Mouse (Mus musculus) WW6 (cell line): ENCODE data around the gene Cacna2d3.

Experiments used
- DNase-seq: peaks from one replicate; pipeline ENCODE4 v3.0.0-alpha.2; 2013; ENCODE audit warnings: low read depth, low spot score

Cacna2d3 gene

GRCm38 (mm10) chr14:29496552-29496951, 225.1 kb downstream of the Cacna2d3 start:
- DNase-seq = no peak

- DNase-seq = no peak
Measured at GRCm38 (mm10) chr14:29491786-29492185, 229.9 kb downstream of the Cacna2d3 start.

GRCm38 (mm10) chr14:29485416-29485815, 236.2 kb downstream of the Cacna2d3 start:
- no peak for DNase-seq

- no peak for DNase-seq
Measured at GRCm38 (mm10) chr14:29478403-29478983, 243.2 kb downstream of the Cacna2d3 start.

- no peak for DNase-seq
Measured at GRCm38 (mm10) chr14:29464277-29464676, 257.4 kb downstream of the Cacna2d3 start.

- no peak for DNase-seq
Measured at GRCm38 (mm10) chr14:29449203-29449602, 272.5 kb downstream of the Cacna2d3 start.

- peak; percentile 9 for DNase-seq
Measured at GRCm38 (mm10) chr14:29443091-29444026, 278.3 kb downstream of the Cacna2d3 start.

GRCm38 (mm10) chr14:29442476-29442875, 279.2 kb downstream of the Cacna2d3 start:
- DNase-seq = no peak

GRCm38 (mm10) chr14:29438666-29439065, 283.0 kb downstream of the Cacna2d3 start:
- DNase-seq = no peak

- no peak for DNase-seq
Measured at GRCm38 (mm10) chr14:29438251-29438650, 283.4 kb downstream of the Cacna2d3 start.

- no peak for DNase-seq
Measured at GRCm38 (mm10) chr14:29435203-29435602, 286.5 kb downstream of the Cacna2d3 start.

- DNase-seq = no peak
Measured at GRCm38 (mm10) chr14:29433716-29434115, 287.9 kb downstream of the Cacna2d3 start.

- no peak for DNase-seq
Measured at GRCm38 (mm10) chr14:29433076-29433714, 288.5 kb downstream of the Cacna2d3 start.

- no peak for DNase-seq
Measured at GRCm38 (mm10) chr14:29429788-29430187, 291.9 kb downstream of the Cacna2d3 start.

GRCm38 (mm10) chr14:29425666-29426065, 296.0 kb downstream of the Cacna2d3 start:
- no peak for DNase-seq

GRCm38 (mm10) chr14:29425208-29425607, 296.5 kb downstream of the Cacna2d3 start:
- DNase-seq = no peak

GRCm38 (mm10) chr14:29405878-29406165, 315.8 kb downstream of the Cacna2d3 start:
- DNase-seq = no peak

- DNase-seq = no peak
Measured at GRCm38 (mm10) chr14:29405125-29405877, 316.4 kb downstream of the Cacna2d3 start.

- no peak for DNase-seq
Measured at GRCm38 (mm10) chr14:29403849-29404808, 317.5 kb downstream of the Cacna2d3 start.

- DNase-seq = no peak
Measured at GRCm38 (mm10) chr14:29402471-29402870, 319.2 kb downstream of the Cacna2d3 start.

- DNase-seq = no peak
Measured at GRCm38 (mm10) chr14:29393786-29394185, 327.9 kb downstream of the Cacna2d3 start.
